Mouse (Mus musculus) forebrain, embryonic 12.5 days (tissue): ENCODE data around the gene Nsf. TPM values are rescaled to one million over a fixed set of nuclear protein-coding genes. Genes with fewer than 3 reads are reported as not detected.
"Not testable (repeated sequence)": the region's sequence is repeated elsewhere in the genome, so short reads cannot be mapped to it uniquely, and the experiment has no call there.

Source experiments
- ATAC-seq: fragments of 200-750 bp; cut with Nextera tagmentation; 2 replicates; pipeline ENCODE4 v1.8.0; 2017; ENCODE audit warnings: moderate TSS enrichment; ENCODE audit not compliant: low FRiP score
- H3K27ac ChIP-seq: fragments of 300-500 bp; sonication (generic); 2 replicates; pipeline ENCODE4 v1.5.1; 2016; ENCODE audit warnings: mild to moderate bottlenecking
- H3K27me3 ChIP-seq: fragments of 300-500 bp; sonication (generic); 2 replicates; pipeline ENCODE4 v1.6.1; 2016; ENCODE audit warnings: mild to moderate bottlenecking
- H3K36me3 ChIP-seq: fragments of 300-500 bp; sonication (generic); replicated peaks from 2 replicates; pipeline ENCODE4 v1.6.1; 2016; ENCODE audit warnings: mild to moderate bottlenecking
- H3K4me1 ChIP-seq: fragments of 300-500 bp; sonication (generic); 2 replicates; pipeline ENCODE4 v1.6.1; 2016
- H3K4me2 ChIP-seq: fragments of 300-500 bp; sonication (generic); 2 replicates; pipeline ENCODE4 v1.6.1; 2016; ENCODE audit warnings: mild to moderate bottlenecking, moderate library complexity
- H3K4me3 ChIP-seq: fragments of 300-500 bp; sonication (generic); replicated peaks from 2 replicates; pipeline ENCODE4 v1.5.1; 2016; ENCODE audit warnings: mild to moderate bottlenecking
- H3K9ac ChIP-seq: fragments of 300-500 bp; sonication (generic); 2 replicates; pipeline ENCODE4 v1.6.1; 2016; ENCODE audit warnings: mild to moderate bottlenecking
- H3K9me3 ChIP-seq: fragments of 300-500 bp; sonication (generic); 2 replicates; pipeline ENCODE4 v1.6.1; 2016
- WGBS: fragments of 180-500 bp; shearing (Covaris S2); methylation state at CpG from one replicate; pipeline ENCODE4 v1.1.7; 2016; 5-methylcytosine and 5-hydroxymethylcytosine counted together
- polyA plus RNA-seq: library from polyadenylated mRNA; unstranded; fragments of >200 nt; fragmentation: Nextera tagmentation; extraction: Ambion mirVana; gene quantifications from 2 replicates; pipeline ENCODE4 v1.2.1, GENCODE M21; 2016

Nsf gene
- polyA plus RNA-seq: 69.1 and 78.0 TPM in 2 replicates

GRCm38 (mm10) chr11:103953896-103954292 is at the start of gene Nsf:
Gene Nsf (minus strand): TSS chr11:103954056.
- Histone ChIP-seq H3K27me3 (no peaks in the 10 kb centered on the region), H3K4me3 (peak within 1 kb of the TSS; percentile 81), H3K27ac (peak within 1 kb of the TSS; percentile 71), H3K9ac (peak within 1 kb of the TSS; percentile 89), H3K4me1 (peaks cover 24% of the 10 kb centered on the region), H3K4me2 (peak within 1 kb of the TSS; percentile 74), H3K9me3 (no peaks in the 10 kb centered on the region), H3K36me3 (no peaks in the 10 kb centered on the region)
- under 1% methylated on average over 53 of the region's 53 CpGs for WGBS
- peak; percentile 94 for ATAC-seq

GRCm38 (mm10) chr11:104003397-104003796 is 49.5 kb upstream of the Nsf start:
- H3K4me2 ChIP-seq: no peak overlapping the region
- H3K9me3 ChIP-seq: no peaks in the 10 kb centered on the region
- no peaks in the 10 kb centered on the region for H3K4me1 ChIP-seq
- H3K27me3 ChIP-seq: no peaks in the 10 kb centered on the region
- no peak overlapping the region for H3K9ac ChIP-seq
- H3K36me3 ChIP-seq: no peaks in the 10 kb centered on the region
- H3K4me3 ChIP-seq: no peak overlapping the region
- no peak overlapping the region for H3K27ac ChIP-seq
- ATAC-seq: no peak
- 80% methylated on average over 9 of the region's 9 CpGs for WGBS

- no peaks in the 10 kb centered on the region for H3K9me3 ChIP-seq
- H3K4me3 ChIP-seq: no peak overlapping the region
- no peaks in the 10 kb centered on the region for H3K36me3 ChIP-seq
- no peaks in the 10 kb centered on the region for H3K4me1 ChIP-seq
- no peak overlapping the region for H3K4me2 ChIP-seq
- no peak overlapping the region for H3K27ac ChIP-seq
- 84% methylated on average over 5 of the region's 5 CpGs for WGBS
- no peak for ATAC-seq
- H3K9ac ChIP-seq: no peak overlapping the region
- H3K27me3 ChIP-seq: no peaks in the 10 kb centered on the region
Measured at GRCm38 (mm10) chr11:104002191-104002590, 48.3 kb upstream of the Nsf start.

- Histone ChIP-seq H3K9ac (no peak overlapping the region), H3K4me1 (no peaks in the 10 kb centered on the region), H3K4me3 (no peak overlapping the region), H3K9me3 (no peaks in the 10 kb centered on the region), H3K36me3 (no peaks in the 10 kb centered on the region), H3K27me3 (no peaks in the 10 kb centered on the region), H3K27ac (no peak overlapping the region), H3K4me2 (no peak overlapping the region)
- 87% methylated on average over 12 of the region's 12 CpGs for WGBS
- ATAC-seq: no peak
Measured at GRCm38 (mm10) chr11:104001395-104001955, 47.6 kb upstream of the Nsf start.

- H3K4me3 ChIP-seq: no peak overlapping the region
- ATAC-seq: no peak
- no peaks in the 10 kb centered on the region for H3K4me1 ChIP-seq
- no peak overlapping the region for H3K4me2 ChIP-seq
- no peaks in the 10 kb centered on the region for H3K27me3 ChIP-seq
- H3K9me3 ChIP-seq: no peaks in the 10 kb centered on the region
- 75% methylated on average over 9 of the region's 9 CpGs for WGBS
- H3K27ac ChIP-seq: no peak overlapping the region
- H3K36me3 ChIP-seq: no peaks in the 10 kb centered on the region
- no peak overlapping the region for H3K9ac ChIP-seq
Measured at GRCm38 (mm10) chr11:104000667-104001394, 47.0 kb upstream of the Nsf start.

- Histone ChIP-seq H3K4me2 (no peak overlapping the region), H3K36me3 (no peaks in the 10 kb centered on the region), H3K4me3 (no peak overlapping the region), H3K27me3 (no peaks in the 10 kb centered on the region; the same call in 1 of the 2 replicates), H3K9ac (no peak overlapping the region), H3K4me1 (no peaks in the 10 kb centered on the region), H3K9me3 (no peaks in the 10 kb centered on the region), H3K27ac (no peak overlapping the region)
- no peak for ATAC-seq
- WGBS: 73% methylated on average over 5 of the region's 5 CpGs
Measured at GRCm38 (mm10) chr11:103998737-103999136, 44.9 kb upstream of the Nsf start.

- Histone ChIP-seq H3K27ac (no peak overlapping the region), H3K9me3 (no peaks in the 10 kb centered on the region), H3K9ac (no peak overlapping the region), H3K36me3 (no peaks in the 10 kb centered on the region), H3K4me2 (no peak overlapping the region), H3K27me3 (no peaks in the 10 kb centered on the region; the same call in 1 of the 2 replicates), H3K4me1 (no peaks in the 10 kb centered on the region), H3K4me3 (no peak overlapping the region)
- ATAC-seq: no peak
- 14% methylated on average over 5 of the region's 5 CpGs for WGBS
Measured at GRCm38 (mm10) chr11:103997385-103997784, 43.5 kb upstream of the Nsf start.

GRCm38 (mm10) chr11:103992638-103993037 is 38.8 kb upstream of the Nsf start:
- Histone ChIP-seq H3K9ac (no peak overlapping the region), H3K4me2 (no peak overlapping the region), H3K4me3 (no peak overlapping the region), H3K27me3 (no peaks in the 10 kb centered on the region; the same call in 1 of the 2 replicates), H3K4me1 (peaks cover 7% of the 10 kb centered on the region), H3K36me3 (no peaks in the 10 kb centered on the region), H3K27ac (no peak overlapping the region), H3K9me3 (no peaks in the 10 kb centered on the region)
- WGBS: 80% methylated on average over 4 of the region's 4 CpGs
- ATAC-seq: no peak

GRCm38 (mm10) chr11:103990049-103990557 is 36.2 kb upstream of the Nsf start:
- H3K4me2 ChIP-seq, H3K4me1 ChIP-seq, H3K9me3 ChIP-seq, H3K9ac ChIP-seq, H3K27ac ChIP-seq, H3K4me3 ChIP-seq, H3K27me3 ChIP-seq: not testable (repeated sequence)
- peaks cover 13% of the 10 kb centered on the region for H3K36me3 ChIP-seq
- WGBS: 9% methylated on average over 12 of the region's 12 CpGs
- ATAC-seq: peak; percentile 75; the same call in 1 of the 2 replicates

- no peak overlapping the region for H3K9ac ChIP-seq
- peak; percentile 70 for ATAC-seq
- H3K4me3 ChIP-seq: no peak overlapping the region
- H3K4me2 ChIP-seq: no peak overlapping the region
- H3K9me3 ChIP-seq: no peaks in the 10 kb centered on the region
- no peak overlapping the region for H3K27ac ChIP-seq
- H3K36me3 ChIP-seq: peaks cover 36% of the 10 kb centered on the region
- peaks cover 7% of the 10 kb centered on the region for H3K4me1 ChIP-seq
- WGBS: 27% methylated on average over 8 of the region's 8 CpGs
- no peaks in the 10 kb centered on the region for H3K27me3 ChIP-seq
Measured at GRCm38 (mm10) chr11:103987423-103987822, 33.6 kb upstream of the Nsf start.

- no peak for ATAC-seq
- no peak overlapping the region for H3K4me3 ChIP-seq
- no peak overlapping the region for H3K9ac ChIP-seq
- WGBS: 58% methylated on average over 5 of the region's 5 CpGs
- H3K9me3 ChIP-seq: no peaks in the 10 kb centered on the region
- no peak overlapping the region for H3K4me2 ChIP-seq
- H3K27me3 ChIP-seq: no peaks in the 10 kb centered on the region
- peaks cover 4% of the 10 kb centered on the region; the same call in 1 of the 2 replicates for H3K4me1 ChIP-seq
- H3K27ac ChIP-seq: no peak overlapping the region
- peaks cover 62% of the 10 kb centered on the region for H3K36me3 ChIP-seq
Measured at GRCm38 (mm10) chr11:103984067-103984466, 30.2 kb upstream of the Nsf start.

- 82% methylated on average over 5 of the region's 5 CpGs for WGBS
- Histone ChIP-seq H3K9ac (no peak overlapping the region), H3K4me2 (no peak overlapping the region), H3K27me3 (no peaks in the 10 kb centered on the region), H3K4me3 (no peak overlapping the region), H3K27ac (no peak overlapping the region), H3K36me3 (peaks cover 75% of the 10 kb centered on the region), H3K4me1 (peaks cover 4% of the 10 kb centered on the region; the same call in 1 of the 2 replicates), H3K9me3 (no peaks in the 10 kb centered on the region)
- ATAC-seq: no peak
Measured at GRCm38 (mm10) chr11:103981826-103982225, 28.0 kb upstream of the Nsf start.
